Mouse (Mus musculus): ENCODE data around the gene Gpr137b.

DNA sequence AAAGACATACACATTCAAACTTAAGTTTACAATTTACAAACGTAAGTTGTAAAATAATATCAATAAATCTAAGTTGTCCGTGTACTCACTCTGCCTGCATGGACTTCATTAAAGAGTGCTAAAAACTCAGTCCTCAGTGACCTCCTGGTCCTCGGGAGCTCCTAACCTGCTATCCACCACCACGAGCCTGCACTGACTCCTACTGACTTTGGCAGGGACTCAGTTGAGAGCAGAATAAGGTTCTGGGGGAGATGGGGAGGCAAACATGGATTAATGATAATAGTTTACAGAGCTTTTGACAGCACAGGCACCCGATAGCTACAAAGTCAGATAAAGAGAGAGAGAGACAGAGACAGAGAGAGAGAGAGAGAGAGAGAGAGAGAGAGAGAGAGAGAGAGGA, 16.6 kb downstream of the Gpr137b start:
- no peak for TF ChIP-seq CTCF (conservative IDR thresholded peaks at IDR 0.05; ENCODE audit: low read length)
- no peak for TF ChIP-seq POU5F1 (IDR thresholded peaks at IDR 0.05; ENCODE audit: borderline replicate concordance, low read length)
- TF ChIP-seq NANOG (IDR thresholded peaks at IDR 0.05; ENCODE audit: borderline replicate concordance, low read length) = no peak
